Mouse (Mus musculus) c-Kit-negative CD71-positive TER-119-positive erythroid progenitor cells, embryonic 14.5 days (primary cell): ENCODE data around the gene Olfr646.

Experiments used
- DNase-seq: peaks from one replicate; pipeline ENCODE4 v3.0.0-alpha.2; 2013; ENCODE audit warnings: low read depth, low spot score

Gene Olfr646

DNA sequence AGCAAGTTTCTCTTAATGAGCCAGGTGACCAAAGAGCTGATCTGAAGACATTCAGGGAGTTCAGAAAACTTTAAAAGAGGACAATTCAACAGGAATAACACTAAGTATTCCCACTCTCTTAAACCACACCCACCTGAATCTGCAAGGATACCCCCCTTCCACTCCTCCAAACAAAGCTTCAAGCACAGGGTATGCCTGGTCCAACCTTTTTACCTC, at the start of gene Olfr646:
Gene Olfr646, plus strand, starts transcription at position 117 of the 216 bp plus-strand sequence.
- no peak for DNase-seq

DNA sequence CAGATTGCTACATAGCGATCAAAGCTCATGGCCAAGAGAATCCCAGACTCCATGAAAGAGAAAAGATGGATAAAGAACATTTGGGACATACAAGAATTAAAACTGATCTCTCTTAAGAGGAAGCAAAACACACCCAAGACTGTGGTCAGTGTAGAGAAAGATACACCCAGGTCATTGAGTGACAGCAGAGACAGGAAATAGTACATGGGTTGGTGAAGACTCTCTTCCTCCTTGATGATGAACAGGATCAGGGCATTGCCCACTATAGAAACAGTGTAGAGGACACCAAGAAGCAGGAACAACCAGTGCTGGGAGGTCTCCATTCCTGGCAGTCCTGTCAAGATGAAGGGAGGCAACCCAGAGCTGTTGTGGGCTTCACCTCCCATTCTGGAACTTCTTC, 45.5 kb upstream of the Olfr646 start:
- DNase-seq, result no peak

DNA sequence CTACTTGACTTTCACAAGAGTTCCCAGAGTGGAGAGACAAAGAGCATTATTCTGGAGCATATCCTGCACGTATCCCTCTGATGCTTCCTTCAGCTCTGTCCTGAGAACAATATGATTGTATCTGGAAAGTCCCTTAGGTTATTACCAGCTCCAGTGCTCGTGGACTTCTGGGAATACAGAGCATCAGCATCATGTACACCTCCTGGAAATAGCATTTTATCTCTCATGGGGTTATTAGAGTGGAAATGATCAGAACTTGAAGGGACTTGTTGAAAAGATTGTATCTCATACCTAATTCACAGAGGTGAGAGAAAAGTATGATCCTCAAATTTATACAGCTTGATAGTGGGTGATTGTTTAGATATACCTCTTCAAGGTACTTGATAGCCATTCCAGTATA, 43.3 kb upstream of the Olfr646 start, which contains the start of gene 4930516K23Rik:
Gene 4930516K23Rik, minus strand, starts transcription at position 101 of the 400 bp plus-strand sequence.
- no peak for DNase-seq

DNA sequence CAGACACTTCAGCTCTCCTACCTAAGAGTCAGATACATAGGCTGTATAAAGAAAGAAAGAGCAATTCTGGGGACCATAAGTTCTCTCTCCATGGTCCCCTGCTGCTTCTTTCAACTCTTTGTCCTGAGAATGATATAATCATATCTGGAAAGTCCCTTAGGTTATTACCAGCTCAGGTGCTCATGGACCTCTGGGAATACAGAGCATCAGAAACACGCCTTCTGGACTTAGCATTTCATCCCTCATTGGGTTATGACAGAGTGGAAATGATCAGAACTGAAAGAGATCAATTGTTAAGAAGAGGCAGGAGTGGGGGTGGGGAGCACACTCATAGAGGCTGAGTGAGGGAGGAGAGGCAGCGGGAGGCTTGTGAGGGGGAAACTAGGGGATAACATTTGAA, 32.9 kb upstream of the Olfr646 start, which contains the start of gene Olfr644:
Gene Olfr644, minus strand, starts transcription at position 101 of the 400 bp plus-strand sequence.
- no peak for DNase-seq

- DNase-seq, result no peak
These were observed 19.3 kb upstream of the Olfr646 start, which contains the start of gene Olfr645 for GRCm38 (mm10) chr7:104085365-104085764. TSS of gene Olfr645 (minus strand) at chr7:104085465.

DNA sequence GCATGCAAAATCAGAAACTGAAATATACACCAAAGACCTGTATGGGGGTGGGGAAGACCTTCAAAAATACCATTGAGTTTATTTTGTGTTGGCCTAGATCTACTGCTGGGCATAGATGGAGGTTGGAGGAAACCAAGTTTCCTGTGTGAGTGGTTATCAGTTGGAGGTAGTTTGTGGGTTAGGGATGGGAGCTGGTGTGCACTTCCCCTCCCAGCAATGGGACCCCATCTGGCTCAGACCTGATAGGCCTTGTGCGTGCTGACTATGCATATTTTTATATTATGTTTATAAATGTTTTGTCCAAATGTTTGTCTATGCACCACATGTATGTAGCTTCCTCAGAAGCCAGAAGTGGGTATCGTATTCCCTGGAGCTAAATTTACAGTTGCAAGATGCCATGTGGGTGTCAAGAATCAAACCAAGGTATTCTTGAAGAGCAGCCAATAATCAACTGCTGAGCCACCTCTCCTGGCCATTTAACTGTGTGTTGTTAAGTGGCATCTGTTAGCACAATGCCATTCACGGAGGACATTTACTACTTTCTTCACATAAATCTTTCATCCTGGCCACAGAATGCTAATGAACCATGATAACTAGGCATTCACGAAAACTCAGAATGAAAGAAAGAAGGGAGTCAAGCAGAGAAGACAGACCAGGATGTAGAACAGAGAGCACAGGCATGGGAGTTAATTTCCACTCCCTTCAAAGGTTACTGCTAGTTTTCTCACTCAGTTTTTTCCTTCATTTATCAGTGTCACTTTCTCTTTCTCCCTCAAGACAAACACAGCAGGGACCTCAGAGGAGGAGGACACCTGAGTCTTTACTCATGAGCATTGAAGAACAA, 538 bp upstream of the Olfr646 start:
- DNase-seq, result no peak

DNA sequence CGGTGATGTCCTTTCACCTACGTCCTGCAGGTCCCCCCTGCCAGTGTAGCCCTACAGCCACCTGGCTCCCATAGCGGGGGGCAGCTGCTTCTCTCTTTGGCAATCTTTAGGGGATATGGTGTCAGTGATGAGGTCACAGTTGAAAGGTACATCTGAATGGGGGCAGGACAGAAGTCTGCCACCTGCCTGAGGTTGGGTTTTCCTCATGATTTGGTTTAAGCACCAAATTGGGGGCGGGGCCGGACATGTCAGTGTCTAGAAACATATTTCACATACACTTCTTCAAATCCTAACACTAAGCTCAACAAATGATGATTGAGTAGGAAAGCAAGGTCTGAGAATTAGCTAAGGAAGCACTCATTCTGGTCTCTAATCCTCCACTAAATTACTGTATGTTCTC, 25.1 kb downstream of the Olfr646 start, which contains the start of gene Ubqln5:
Gene Ubqln5, minus strand, starts transcription at position 101 of the 400 bp plus-strand sequence.
- no peak for DNase-seq

GRCm38 (mm10) chr7:104137305-104137704, 32.6 kb downstream of the Olfr646 start, which contains the start of gene Olfr643:
TSS of gene Olfr643 (minus strand) at chr7:104137405.
- no peak for DNase-seq

GRCm38 (mm10) chr7:104143179-104143578, 38.5 kb downstream of the Olfr646 start, which contains the start of gene Ubqln3:
TSS of gene Ubqln3 (minus strand) at chr7:104143279.
- no peak for DNase-seq

GRCm38 (mm10) chr7:104150456-104150855, 45.8 kb downstream of the Olfr646 start, which contains the start of gene Ubqlnl:
TSS of gene Ubqlnl (minus strand) at chr7:104150556.
- DNase-seq, result no peak
